Mouse (Mus musculus) neutrophil, adult 5-6 weeks (primary cell): ENCODE measurements around the gene Smug1. TPM values are rescaled to one million over a fixed set of nuclear protein-coding genes. Genes with fewer than 3 reads are reported as not detected.

Source experiments
- ATAC-seq: fragments of 151-379, 151-347 bp; 2 replicates; pipeline ENCODE4 v1.8.0; 2017; ENCODE audit warnings: mild to moderate bottlenecking, moderate TSS enrichment; ENCODE audit not compliant: insufficient number of reproducible peaks, poor library complexity, low FRiP score, severe bottlenecking; ENCODE audit errors: extremely low read depth
- total RNA-seq: library from RNA; stranded (forward); fragments of 200-1000 nt; gene quantifications from 2 replicates; pipeline ENCODE4 v1.2.3, GENCODE M21; 2017

The Smug1 gene
- total RNA-seq, 1 experiment from 2014 or later: 5.5 TPM

DNA sequence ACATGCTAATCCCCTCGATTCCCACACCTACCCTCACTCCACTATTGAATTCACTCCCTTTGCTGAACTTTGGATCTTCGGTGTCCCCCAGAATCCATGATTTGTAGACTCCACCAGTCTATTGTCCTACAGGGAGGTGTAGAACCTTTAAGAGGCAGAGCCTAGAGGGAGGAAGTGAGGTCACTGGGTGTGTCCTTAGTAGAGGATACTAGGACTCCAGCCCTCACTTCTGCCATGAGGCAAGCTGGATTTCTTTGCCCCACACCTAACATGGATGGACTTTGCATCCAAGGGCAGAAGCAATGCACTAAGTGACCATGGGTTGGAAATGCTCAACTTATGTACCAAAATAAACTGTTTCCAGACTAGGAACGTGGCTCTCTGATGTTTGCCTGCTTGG, 14.5 kb downstream of the Smug1 start:
- no peak for ATAC-seq

DNA sequence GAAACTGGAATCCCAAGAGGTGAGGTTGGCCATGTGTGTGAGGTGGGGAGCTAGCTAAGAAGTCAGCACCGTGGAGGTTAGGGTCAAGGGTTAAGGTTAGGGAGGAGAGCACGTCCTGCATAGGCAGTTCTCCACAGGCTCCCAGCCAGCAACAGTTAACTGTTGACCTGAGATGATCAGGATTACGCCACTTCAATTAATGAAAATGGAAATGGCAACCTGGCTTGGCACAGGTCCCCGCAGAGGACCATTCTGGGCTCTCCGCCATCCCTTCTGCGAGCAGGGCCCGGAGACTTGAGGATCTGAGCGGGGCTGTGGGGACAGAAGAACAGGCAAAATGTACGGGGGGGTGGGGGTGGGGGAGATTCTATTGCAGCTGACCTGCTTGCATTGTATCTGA, 19.1 kb downstream of the Smug1 start:
- ATAC-seq: no peak

DNA sequence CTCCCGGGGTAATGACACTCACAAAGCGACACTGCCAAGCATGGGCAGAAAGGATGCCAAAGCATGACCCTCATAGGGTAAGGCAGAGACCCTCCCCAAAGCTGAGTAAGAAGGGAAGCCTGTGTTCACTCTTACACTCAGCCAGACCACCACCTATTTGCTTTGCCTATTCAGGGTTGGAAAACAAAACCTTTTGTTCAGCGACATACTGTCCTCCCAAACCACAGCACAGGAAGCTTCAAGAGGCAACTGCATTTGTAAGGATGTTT, 19.5 kb downstream of the Smug1 start:
- no peak for ATAC-seq

DNA sequence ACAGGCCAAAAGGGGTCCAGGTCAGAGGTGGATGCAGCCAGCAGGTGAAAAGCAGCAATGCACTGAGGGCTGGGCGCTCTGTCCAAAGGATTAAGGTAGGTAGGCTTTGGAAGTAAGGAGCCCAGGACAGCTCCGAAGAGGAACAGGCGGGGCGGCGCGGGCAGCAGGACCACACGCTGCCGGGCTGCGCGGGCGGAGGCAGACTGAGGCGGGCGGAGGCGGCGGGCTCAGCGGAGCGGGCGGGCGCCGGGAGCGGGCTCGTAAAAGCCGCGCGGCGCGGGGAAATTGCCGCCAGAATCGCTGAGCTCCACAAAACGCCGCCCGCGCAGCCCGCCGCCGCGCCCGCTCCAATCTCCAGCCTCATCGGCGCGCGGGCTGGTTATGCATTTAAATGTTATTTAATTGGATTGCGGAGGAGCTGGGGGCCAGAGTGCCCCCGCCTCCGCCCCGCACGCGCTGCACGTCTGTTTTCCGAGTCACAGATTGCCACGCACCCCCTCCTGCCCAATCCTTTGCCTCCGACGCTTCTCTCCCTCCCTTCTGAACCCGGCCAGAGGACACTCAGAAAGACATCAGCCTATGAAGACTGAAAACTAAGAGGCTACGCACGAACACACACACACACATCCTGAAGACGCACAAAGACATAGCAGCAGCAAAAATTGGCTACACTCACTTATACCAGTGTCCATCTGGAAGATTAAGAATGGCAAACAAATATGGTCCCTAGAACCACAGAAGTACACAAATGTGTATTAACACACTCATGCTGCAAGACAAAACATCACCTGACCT, 20.1 kb downstream of the Smug1 start:
- ATAC-seq: no peak

DNA sequence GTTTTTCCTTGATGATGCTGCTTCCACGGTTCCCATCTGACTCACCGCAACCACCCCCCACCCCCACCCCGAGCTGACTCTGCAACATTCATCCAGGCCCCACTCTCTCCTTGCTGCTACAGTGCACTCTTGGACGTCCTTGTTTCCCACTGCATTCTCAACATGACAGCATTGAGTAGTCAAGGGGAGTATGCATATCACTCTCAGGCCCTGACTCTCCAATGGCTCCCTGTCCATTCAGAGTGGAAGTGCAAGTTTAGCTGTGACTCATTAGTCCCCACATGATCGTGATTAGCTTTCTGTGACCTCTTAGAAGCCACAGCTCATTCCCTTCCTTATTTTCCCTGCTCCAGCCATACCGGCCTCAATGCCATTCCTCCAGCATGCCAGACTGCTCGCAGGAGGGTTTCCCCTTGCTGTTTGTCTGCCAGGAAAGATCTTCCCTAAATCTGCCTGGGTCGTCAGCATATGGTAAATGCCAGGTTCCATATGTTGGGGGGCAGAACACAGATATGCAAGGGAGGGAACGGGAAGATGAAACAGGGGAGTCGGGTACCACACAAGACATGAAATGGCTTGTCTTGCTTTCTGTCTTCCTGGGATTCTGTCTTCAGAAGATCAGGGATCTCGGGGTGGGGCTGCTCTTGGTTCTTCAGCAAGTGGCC, 21.1 kb downstream of the Smug1 start:
- no peak for ATAC-seq

DNA sequence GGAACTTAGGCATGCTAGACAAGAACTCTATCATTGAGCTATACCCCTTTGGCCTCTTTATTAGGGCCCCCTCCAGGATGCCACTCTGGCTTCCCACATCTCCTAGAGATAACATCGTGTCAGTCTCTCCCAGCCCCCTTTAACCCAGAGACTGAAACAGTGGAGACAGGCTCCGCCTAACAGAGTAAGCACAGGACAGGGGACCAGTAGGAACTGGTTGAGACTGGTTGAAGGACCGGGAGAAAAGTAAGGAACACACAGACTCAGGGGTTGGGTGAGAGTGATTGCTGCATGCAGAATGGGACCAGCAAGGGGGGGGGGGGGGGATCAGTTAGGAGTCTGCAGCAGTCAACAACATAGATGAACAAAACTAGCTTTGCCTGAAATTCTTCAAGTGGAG, 22.7 kb downstream of the Smug1 start:
- ATAC-seq: no peak

DNA sequence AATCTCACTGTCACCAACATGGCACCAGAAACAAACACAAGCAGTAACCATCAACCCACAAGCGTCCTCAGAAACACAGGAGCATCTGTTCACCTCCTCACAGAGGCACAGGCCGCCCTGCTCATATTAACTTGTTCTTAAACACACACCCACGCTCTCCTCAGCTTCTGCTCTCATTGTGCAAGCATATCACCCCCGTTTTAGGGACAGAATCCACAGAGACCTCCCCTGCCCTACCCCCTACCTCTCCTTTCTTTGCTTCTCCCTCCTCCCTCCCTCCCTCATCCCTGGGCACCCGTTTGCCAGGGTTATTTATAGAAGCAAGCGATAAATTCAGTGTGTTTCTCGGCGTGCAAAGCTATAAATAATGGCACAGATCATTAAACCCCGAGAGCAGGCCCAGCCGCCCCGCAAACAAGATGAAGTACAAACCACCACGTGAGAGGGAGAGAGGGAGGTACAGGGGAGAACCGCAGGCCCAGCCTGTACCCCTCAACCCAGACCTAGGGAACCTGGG, 31.4 kb downstream of the Smug1 start:
- no peak for ATAC-seq

DNA sequence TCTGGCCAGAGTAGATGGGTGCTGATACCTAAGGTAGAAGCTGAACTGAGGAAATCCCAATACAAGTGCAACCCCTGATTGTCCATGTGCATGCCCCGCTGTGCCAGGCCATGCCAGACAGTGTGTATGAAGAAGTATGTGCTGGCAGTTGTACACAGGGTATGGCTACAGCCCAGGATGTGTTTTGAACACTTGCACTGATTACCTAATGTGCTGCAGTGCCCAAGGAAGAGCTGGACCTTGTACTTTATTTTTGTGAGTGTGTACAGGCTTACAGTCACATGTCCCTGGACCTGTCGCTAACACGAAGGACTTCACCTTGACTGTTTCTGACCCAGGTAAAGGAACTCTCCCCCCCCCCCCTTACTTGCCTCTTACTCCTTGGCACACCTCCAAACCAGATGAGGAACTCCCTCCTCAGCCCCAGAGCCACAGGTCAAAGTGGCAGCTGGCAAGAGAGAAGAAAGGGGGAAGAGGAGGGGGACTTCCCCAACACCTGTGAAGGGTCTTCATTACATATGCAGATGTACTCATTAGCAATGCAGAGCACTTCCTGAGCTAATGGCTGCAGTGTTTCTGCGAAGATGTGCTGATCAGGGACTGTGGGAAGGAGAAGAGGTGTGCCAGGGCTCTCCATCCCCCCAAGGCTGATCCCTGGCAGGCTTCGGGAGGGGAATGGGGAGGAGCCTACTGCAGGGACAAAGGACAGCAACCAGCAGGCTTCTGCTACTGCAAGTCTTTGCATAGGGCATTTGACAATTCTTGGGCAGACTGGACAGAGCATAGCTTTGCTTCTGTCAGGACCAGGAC, 32.4 kb downstream of the Smug1 start:
- ATAC-seq: no peak

DNA sequence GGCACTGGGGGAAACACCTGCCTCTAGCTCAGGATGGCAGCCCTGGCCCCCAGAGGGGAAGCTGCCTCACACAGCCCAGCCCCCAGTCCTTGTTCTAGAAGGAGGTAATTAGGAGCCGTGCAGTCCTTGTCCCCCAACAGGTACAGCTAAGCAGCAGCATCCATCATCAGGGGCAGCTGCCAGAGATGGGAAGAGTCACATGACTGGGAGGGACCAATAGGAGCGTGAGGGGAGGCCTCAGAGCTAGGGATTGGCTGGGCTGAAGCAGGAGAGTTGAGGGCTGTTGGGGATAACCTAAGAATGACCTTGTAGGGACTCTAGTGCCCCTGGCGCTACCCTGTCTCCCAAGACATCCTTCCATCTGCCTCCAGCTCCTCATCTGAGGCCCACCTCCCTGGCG, 33.1 kb downstream of the Smug1 start:
- ATAC-seq: no peak

DNA sequence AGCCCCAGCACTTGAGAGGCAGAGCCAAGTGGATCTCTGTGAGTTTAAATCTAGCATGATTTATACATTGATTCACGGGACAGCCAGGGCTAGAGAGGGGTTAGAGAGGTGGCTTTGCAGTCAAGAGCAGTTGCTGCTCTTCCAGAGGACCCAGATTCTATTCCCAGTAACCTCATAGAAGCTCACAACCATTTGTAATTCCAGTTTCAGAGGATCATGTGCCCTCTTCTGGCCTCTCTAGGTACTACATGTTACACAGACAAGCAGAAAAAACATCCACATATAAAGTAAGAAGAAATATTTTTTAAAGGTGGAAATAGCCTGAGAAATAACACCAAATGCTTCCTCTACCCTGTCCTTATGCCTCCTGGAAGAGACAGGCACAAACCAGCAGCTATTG, 36.2 kb downstream of the Smug1 start:
- ATAC-seq: no peak

DNA sequence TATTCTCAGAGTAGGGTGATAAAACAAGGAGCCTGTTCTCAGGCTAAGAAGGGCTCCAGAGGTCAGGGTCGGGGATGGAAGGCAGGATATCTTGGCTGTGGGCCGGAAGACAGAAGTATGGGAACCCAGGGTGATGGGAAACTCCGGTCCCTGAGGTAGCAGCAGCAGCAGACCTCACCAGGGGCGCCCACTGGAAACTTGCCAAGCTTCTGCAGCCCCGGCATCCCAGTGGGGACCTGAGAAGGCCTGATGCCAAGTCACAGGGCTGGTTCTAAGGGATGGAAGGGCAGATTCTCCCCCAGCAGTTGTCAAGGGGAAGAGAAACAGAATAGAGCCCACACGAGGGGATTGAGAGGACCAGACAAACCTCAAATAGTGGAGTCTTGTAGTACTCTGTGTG, 37.6 kb downstream of the Smug1 start:
- no peak for ATAC-seq

DNA sequence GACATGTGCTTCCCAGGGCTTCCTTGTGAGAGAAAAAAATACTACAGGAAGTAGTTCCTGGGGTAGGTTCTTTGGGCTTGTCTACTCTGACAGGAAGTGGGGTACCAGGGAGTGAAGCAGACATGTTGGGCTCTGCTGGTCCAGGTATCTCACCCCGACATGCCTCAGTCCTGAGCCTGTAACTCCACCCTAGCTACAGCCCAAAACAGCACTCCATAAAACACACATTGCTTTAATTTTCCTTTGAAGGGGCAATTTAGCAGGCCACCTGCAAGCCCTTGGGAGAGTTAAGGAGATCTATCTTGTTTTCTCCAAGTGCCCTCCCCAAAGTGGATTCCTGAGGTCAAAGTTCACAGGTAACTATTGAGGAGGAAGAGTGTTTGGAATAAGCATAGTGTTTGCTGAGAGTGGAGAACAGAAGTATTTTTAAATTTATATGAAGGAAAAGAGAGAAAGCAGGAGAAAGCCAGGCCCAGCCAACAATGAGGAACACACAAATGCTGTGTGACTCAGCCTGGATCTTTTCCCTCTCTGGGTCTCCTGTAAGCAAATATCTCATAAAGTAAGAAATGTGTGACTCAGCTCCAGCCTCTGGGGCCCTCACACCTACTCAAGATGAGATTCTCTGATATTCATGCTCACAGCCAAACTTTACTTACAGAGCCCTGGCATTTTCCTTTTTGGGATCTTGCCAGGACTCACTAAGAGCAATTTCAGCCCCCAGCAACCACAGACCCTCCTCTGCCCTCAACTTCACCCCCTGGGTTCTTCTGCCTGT, 38.6 kb downstream of the Smug1 start:
- ATAC-seq: no peak

DNA sequence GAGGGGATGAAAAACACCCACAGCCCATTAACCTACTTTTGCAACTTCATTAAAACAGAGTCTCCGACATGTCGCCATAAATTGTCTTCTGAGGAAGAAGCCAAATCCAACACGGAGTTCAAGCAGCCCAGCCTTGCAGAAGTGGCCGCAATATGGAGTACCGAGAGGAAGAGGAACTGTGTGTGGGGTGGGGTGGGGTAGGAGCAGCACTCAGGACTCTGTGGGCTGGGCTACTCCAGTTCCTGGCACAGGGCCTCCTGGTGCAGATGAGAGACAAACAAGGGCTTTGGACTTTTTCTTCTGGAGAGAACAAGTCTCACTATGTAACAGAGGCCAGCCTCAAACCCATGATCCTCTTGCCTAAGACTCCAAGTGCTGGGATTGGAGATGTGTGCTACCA, 40.9 kb downstream of the Smug1 start:
- ATAC-seq: no peak

DNA sequence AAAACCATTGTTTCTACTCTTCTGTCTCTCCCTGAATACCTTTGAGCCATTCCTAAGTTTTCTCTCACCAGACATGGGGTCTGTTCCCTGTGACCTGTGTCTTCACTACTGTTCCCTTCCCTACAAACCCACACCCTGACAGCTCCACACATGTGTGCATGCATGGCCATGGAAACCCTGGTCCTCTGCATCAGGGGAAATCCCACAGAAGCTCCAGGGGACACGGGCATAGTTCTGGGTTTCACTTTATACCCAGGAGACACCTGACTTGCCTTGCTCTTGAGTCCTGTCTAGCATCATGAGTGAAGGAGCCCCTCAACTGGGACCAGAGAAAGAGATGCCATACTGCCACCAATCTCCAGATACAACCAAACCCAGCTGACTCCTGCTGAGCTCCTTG, 42.6 kb downstream of the Smug1 start:
- ATAC-seq: no peak

DNA sequence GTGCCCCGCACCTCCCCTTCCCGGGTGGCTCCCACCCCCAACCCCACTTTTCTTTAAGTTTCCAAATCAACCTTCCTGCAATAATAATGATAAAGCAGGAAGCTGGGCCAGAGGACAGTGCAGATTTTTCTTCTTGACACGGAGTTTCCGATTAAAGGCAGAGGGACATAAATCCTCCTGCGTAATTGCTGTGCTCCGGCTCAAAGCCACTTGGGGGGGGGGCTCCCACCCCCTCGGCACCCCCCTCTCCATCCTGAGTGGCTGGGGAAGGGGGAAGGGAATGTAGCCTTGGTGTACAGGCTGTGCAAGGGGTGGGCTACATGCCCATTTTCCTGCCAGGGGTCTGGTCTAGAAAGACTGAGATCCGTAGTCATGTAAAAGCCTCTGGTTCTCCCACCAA, 43.5 kb downstream of the Smug1 start:
- ATAC-seq: no peak

DNA sequence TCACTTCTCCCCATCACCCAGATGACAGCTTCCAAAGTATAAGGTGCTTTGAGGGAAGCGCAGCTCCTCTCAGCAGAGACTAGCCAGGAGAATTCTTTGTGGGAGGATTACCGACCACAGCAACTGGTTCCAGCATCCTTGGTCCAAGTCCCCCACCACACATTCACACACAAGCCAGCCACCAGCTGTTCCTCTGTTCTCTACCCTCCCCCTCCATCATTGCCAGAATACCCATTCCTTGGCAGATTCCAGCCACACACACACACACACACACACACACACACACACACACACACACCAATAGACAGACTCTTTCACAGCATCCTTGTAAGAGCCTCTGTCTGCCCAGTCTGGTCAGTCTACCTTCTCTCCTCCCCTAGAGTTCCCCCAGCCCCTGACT, 44.5 kb downstream of the Smug1 start:
- no peak for ATAC-seq

DNA sequence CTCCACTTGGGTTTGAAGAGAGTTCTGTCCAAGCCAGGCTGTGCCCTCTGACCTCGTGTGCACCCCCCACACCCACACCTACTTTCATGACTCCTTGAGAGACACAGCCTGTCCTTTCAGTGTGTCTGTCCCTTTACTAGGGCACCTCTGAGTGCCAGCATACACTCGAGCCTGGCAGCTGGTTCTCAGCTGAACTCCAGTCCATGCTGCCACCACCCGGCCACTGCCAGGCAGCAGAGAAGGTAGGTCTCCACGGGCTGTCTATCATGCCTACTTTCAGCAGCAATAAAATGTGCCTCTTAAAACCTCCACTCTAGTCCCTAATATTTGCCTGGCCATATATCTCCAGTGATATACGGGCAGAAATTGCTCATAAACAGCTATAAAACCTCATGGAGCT, 45.5 kb downstream of the Smug1 start:
- ATAC-seq: no peak

DNA sequence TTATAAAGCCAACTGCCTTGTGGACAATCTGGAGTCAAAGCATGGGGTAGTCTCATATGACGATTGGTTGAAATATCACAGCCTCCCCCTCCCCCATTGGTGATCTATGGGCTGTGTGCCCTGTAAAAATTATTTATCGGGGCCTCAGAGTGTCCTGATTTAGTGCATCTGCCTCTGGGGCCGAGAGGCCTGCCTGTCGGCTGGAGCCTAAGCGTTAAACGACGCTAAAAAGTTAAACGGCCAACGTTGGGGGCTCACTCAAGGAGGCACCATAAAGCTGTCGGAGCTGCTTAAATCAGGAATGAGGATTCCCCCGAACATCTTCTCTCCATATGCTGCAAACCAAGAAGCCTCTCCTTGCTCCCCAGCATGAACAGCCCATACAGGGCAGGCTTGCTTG, 46.3 kb downstream of the Smug1 start:
- ATAC-seq: no peak

DNA sequence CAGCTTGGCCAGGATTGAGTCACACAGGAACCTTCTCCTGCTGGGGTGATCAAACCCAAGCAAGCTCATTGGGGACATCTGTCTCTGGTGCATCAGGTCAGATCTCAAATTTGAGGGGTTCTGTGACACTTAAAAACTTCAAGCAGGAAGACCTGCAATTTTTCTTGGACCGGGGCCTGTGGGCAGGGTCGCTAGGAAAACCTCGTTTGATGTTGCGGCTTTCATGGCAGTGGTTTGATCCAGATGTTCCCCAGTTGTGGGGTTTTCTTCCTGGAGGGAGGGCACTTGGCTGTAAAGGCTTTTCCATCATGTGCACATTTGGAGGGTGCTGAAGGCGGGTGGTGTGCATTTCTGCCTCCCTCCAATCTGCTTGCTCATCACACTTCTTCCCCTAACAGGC, 51.2 kb downstream of the Smug1 start:
- ATAC-seq: no peak
